Mouse (Mus musculus): Measurements from ENCODE around the gene Cdk6. TPM values are rescaled to one million over a fixed set of nuclear protein-coding genes. Genes with fewer than 3 reads are reported as not detected.

Cdk6 gene
- total RNA-seq, 2 experiments from 2014 or later, result 12.1 to 15.2 TPM

Other genes with a start within 250 kb of the Cdk6 start
- 10 to 100 TPM; 11.5 to 12.9 TPM for gene Fam133b, start 202.3 kb downstream of the Cdk6 start, total RNA-seq (2021)
- 1 to 10 TPM; 1.4 to 1.6 TPM for gene 1700109H08Rik, start 230.1 kb downstream of the Cdk6 start, total RNA-seq (2021)

Data from heart, postnatal 25 days (tissue).